Mouse (Mus musculus): ENCODE results near the gene Gm13691. TPM values are rescaled to one million over a fixed set of nuclear protein-coding genes. Genes with fewer than 3 reads are reported as not detected.

Gm13691 gene
- not detected for polyA plus RNA-seq (2017; shearing (Covaris generic))

DNA sequence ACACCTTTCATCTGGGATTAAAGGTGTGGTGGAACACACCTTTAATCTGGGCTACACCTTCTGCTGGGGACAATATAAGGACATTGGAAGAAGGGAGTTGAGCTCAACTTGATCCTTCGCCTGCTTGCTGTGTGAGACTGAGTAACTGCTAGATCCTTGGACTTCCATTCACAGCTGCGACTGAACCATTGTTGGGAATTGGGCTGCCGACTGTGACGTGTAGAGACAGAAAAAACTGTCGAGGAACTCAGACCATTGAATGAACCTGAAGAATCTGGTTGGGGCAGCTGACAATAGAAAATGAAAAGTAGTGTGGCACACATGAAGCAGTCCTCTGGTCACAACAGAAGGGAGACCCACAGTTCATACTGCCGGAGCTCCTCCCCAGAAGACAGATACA lies at the start of gene Gm13691:
TSS of gene Gm13691 (plus strand) at position 301 of the 400 bp plus-strand sequence.

DNA sequence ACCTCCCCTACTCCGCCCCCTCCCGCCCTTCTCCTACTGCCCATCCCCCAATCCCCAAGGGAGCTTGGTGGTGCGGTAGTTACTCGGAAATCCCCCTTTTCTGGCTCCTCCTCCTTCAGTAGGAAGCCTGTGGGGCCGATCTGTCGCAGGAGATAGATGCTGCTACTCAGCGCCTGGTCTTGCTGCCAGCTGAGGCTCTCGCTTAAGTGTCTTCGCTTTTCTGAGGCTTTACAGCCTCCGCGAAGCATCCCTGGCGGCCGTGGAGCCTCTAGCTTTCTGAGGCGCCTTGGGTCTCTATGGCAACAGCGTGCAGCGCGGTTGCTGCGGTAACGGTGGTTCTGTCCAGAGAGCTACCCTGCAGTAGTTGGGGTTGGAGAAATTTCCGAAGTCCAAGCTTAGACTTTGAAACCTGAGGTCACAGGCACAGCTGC lies 49.4 kb upstream of the Gm13691 start, which contains the start of gene Zswim2:
TSS of gene Zswim2 (minus strand) at position 298 of the 431 bp plus-strand sequence.

DNA sequence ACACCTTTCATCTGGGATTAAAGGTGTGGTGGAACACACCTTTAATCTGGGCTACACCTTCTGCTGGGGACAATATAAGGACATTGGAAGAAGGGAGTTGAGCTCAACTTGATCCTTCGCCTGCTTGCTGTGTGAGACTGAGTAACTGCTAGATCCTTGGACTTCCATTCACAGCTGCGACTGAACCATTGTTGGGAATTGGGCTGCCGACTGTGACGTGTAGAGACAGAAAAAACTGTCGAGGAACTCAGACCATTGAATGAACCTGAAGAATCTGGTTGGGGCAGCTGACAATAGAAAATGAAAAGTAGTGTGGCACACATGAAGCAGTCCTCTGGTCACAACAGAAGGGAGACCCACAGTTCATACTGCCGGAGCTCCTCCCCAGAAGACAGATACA lies 35.0 kb upstream of the Gm13691 start, which contains the start of gene Gm13698:
TSS of gene Gm13698 (plus strand) at position 301 of the 400 bp plus-strand sequence.

GRCm38 (mm10) chr2:83961203-83961602 lies 29.1 kb upstream of the Gm13691 start, which contains the start of gene Gm13693:
Gene Gm13693, plus strand, starts transcription at chr2:83961503.

GRCm38 (mm10) chr2:83967013-83967412 lies 23.3 kb upstream of the Gm13691 start, which contains the start of gene Gm13695:
Gene Gm13695, plus strand, starts transcription at chr2:83967313.

DNA sequence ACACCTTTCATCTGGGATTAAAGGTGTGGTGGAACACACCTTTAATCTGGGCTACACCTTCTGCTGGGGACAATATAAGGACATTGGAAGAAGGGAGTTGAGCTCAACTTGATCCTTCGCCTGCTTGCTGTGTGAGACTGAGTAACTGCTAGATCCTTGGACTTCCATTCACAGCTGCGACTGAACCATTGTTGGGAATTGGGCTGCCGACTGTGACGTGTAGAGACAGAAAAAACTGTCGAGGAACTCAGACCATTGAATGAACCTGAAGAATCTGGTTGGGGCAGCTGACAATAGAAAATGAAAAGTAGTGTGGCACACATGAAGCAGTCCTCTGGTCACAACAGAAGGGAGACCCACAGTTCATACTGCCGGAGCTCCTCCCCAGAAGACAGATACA lies 17.5 kb upstream of the Gm13691 start, which contains the start of gene Gm13696:
TSS of gene Gm13696 (plus strand) at position 301 of the 400 bp plus-strand sequence.

GRCm38 (mm10) chr2:83978633-83979032 lies 11.7 kb upstream of the Gm13691 start, which contains the start of gene Gm13694:
Gene Gm13694, plus strand, starts transcription at chr2:83978933.

GRCm38 (mm10) chr2:83984443-83984842 lies 5.9 kb upstream of the Gm13691 start, which contains the start of gene Gm13697:
Gene Gm13697, plus strand, starts transcription at chr2:83984743.

Other genes with a start within 250 kb of the Gm13691 start
- 0.12 TPM for gene Fam171b, start 177.9 kb upstream of the Gm13691 start, polyA plus RNA-seq (2017; shearing (Covaris generic))
- not detected for gene Zswim2, start 49.3 kb upstream of the Gm13691 start, polyA plus RNA-seq (2017; shearing (Covaris generic))
- gene Gm13698, start 34.9 kb upstream of the Gm13691 start, polyA plus RNA-seq (2017; shearing (Covaris generic)): not detected
- not detected for gene Gm13693, start 29.1 kb upstream of the Gm13691 start, polyA plus RNA-seq (2017; shearing (Covaris generic))
- not detected for gene Gm13695, start 23.2 kb upstream of the Gm13691 start, polyA plus RNA-seq (2017; shearing (Covaris generic))
- gene Gm13696, start 17.4 kb upstream of the Gm13691 start, polyA plus RNA-seq (2017; shearing (Covaris generic)): not detected
- not detected for gene Gm13694, start 11.6 kb upstream of the Gm13691 start, polyA plus RNA-seq (2017; shearing (Covaris generic))
- gene Gm13697, start 5.8 kb upstream of the Gm13691 start, polyA plus RNA-seq (2017; shearing (Covaris generic)): not detected